Mouse (Mus musculus) urinary bladder, postnatal 36 days (tissue): Measurements from ENCODE around the gene Ppp1r8.
"Not testable (repeated sequence)": the region's sequence is repeated elsewhere in the genome, so short reads cannot be mapped to it uniquely, and the experiment has no call there.

Source experiments
- DNase-seq, 2 experiments: peaks; one replicate each; pipeline ENCODE4 v3.0.0; 2022; ENCODE audit warnings: low spot score in 2 of 2, mixed read lengths in 1 of 2

Ppp1r8 gene

DNA sequence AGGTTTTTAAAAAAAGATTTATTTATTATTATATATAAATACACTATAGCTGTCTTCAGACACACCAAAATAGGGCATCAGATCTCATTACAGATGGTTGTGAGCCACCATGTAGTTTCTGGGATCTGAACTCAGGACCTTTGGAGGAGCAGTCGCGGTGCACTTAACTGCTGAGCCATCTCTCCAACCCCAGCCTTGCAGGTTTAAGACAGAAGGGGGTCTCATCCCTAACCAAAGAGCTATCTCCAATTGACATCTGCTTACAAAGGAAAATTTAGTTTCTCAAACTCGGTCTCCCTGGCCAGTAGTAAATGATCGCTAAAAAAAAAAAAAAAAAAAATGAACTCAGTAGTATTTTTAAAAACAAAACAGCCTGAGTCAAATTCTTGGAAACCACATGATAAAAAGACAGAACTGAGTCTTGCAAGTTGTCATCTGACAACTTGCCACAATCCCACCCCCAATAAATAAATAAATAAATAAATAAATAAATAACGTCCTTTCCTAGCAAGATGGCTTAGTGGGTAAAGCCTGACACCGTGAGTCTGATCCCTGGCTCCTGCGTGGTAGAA is 36.3 kb downstream of the Ppp1r8 start:
- no peak for DNase-seq

DNA sequence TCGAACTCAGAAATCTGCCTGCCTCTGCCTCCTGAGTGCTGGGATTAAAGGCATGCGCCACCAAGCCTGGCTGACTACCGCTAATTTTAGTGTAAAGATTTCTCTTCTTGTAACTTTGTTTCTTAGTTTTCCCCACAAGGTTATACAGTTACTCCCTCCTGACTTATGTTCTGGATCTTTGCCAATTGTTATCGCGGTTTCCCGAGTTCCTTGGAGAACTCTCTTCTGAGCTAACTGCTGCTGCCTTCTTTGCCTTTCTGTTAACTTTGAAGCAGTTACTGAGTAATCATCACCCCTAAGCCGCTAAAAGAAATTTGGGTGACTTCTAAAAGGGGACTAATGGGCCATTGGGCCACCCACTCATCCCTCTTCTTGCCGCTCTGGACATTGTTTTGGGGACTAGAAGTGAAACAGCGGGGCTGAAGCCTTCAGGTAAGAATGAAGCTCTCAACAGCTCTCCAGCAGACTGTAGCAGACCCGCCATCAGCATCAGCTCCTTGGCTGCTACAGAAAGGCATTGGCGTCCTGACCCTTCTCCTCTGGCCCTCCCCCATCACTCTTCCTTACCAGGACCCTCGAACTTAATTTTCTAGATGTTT is 37.3 kb downstream of the Ppp1r8 start:
- no peak for DNase-seq

GRCm38 (mm10) chr4:132805146-132805545 is 37.8 kb downstream of the Ppp1r8 start:
- DNase-seq: no peak

- no peak for DNase-seq
These were observed 38.6 kb downstream of the Ppp1r8 start for GRCm38 (mm10) chr4:132804331-132804730.

- no peak for DNase-seq
These were observed 39.1 kb downstream of the Ppp1r8 start for GRCm38 (mm10) chr4:132803876-132804275.

DNA sequence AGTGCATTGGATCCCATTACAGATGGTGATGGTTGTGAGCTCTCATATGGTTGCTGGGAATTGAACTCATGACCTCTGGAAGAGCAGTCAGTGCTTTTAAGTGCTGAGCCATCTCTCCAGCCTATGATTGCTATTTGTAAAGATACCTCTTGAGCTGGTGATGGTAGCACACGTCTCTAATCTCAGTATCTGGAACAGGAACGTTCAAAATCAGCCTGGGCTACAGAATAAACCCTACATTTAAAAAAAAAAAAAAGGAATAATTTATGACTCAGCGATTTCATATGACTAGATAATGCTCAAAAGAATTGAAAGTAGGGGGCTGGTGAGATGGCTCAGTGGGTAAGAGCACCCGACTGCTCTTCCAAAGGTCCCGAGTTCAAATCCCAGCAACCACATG is 39.8 kb downstream of the Ppp1r8 start:
- DNase-seq: no peak

DNA sequence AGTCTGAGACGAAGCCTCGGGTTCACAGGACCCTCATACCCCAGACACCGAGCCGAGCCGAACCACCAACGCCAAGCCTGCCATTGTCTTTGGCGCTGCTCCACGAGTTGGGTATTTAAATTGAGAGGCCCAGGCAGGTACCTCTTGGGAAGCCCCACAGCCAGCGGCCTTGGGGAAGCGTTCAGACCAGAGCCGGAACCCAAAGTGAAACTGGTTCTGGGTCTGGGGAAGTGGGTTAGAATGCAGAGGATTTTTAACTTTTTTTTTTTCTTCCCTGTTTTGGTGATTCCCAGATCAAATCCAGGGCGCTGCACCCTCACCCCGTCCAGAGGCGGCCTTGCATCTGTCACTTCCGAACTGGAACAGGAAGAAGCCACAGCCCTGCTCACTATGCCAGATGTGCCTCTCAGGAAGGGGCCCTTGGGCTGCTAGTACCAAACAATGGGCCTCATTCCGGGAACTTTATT is 40.8 kb downstream of the Ppp1r8 start:
- no peak for DNase-seq

GRCm38 (mm10) chr4:132801176-132802077 is 41.5 kb downstream of the Ppp1r8 start:
- no peak for DNase-seq

GRCm38 (mm10) chr4:132799845-132800244 is 43.1 kb downstream of the Ppp1r8 start:
- no peak for DNase-seq

DNA sequence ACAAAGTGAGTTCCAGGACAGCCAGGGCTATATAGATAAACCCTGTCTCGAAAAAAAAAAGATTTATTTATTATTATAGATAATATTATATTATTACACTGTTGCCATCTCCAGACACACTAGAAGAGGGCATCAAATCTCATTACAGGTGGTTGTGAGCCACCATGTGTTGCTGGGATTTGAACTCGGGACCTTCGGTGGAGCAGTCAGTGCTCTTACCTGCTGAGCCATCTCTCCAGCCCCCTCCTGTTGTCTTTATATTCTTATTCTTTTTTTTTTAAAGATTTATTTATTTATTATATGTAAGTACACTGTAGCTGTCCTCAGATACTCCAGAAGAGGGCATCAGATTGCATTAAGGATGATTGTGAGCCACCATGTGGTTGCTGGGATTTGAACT is 44.3 kb downstream of the Ppp1r8 start:
- not testable (repeated sequence) for DNase-seq

GRCm38 (mm10) chr4:132798028-132798427 is 44.9 kb downstream of the Ppp1r8 start:
- DNase-seq: no peak

- no peak for DNase-seq
These were observed 45.5 kb downstream of the Ppp1r8 start for GRCm38 (mm10) chr4:132797461-132797860.

GRCm38 (mm10) chr4:132796196-132796886 is 46.6 kb downstream of the Ppp1r8 start, which contains the start of gene Themis2:
Themis2 (minus strand) TSS chr4:132796387.
- DNase-seq: peak; percentile 52 to 78

GRCm38 (mm10) chr4:132795171-132795570 is 47.8 kb downstream of the Ppp1r8 start:
- no peak for DNase-seq

DNA sequence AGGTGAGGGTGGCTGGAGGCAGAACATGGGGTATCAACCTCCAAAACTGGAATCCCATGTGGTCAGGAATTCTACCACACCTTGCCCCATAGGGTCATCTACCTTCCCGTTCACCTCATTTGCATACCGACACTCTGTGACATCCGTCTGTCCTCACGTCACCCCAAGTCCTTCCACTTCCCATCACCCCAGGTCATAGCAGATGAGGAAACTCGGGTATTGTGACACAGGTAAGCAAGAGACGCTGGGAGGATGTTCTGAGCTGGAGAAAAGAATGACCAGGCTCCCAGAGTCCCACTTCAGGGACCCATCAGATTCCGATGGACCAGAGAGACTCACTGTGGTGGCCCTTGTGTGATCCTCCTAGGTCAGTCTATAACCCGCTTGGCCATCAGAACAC is 48.2 kb downstream of the Ppp1r8 start:
- DNase-seq: no peak

DNA sequence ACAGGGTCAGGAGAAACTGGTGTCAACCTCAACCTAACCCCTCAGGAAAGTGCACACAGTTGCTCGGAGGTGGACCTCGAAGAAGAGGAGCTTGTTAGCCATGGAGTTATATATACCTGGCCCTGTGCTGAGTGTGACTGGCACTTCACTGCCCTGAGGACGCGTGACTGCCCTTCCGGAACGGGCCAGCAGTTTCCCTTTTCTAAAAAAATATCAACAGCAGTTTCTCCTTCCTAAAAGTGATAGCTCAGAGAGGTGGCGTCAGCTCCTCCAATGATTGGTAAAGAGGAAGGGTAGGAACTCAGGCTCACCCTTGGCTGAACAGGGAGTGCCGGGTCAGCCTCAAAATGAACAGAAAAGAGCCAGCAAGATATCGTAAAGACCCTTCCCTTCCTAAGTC is 48.9 kb downstream of the Ppp1r8 start:
- no peak for DNase-seq

DNA sequence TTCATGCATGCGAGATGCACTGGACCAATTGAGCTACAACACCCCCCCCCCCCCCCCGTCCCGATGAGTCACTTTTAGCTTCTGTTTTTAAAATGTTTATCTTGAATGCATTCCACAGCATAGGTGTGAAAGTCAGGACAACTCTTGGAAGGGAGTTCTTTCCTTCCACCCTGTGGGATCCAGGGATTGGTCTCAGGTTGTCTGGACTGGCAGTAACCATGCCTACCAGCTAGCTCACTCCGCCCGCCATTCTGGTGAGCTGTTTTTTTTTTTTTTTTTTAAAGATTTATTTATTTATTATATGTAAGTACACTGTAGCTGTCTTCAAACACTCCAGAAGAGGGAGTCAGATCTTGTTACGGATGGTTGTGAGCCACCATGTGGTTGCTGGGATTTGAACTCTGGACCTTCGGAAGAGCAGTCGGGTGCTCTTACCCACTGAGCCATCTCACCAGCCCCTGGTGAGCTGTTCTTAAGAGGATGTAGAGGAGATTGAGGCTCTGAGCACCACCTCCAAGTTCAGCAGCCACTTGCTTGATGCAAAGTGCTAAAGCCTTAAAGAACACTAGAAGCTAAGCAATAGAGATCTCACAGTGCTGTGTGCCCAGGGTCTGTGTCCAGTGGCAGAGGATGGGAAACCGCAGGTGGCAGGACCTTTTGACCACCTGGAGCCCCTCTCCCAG is 49.5 kb downstream of the Ppp1r8 start:
- DNase-seq: not testable (repeated sequence)

DNA sequence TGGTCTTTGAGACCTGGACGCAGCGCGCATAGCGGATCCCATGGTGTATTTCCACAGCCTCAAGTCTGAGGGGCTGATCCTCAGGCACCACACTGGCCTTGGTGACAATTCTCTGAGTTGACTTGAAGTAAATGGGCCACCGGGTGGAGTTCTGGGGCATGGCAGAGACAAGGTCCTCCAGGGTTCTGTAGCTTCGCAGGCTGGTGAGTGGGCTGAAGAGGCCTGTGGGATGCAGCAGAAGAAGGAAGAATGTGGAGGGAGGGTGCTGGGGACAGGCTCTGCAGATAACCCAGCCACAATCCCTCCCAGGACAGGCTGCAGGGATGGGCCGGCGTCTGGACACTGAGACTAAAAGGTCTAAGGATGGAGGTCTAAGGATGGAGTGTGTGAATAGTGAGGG is 53.2 kb downstream of the Ppp1r8 start:
- DNase-seq: no peak

GRCm38 (mm10) chr4:132785228-132785627 is 57.7 kb downstream of the Ppp1r8 start:
- no peak for DNase-seq

- DNase-seq: no peak
These were observed 59.2 kb downstream of the Ppp1r8 start for GRCm38 (mm10) chr4:132783732-132784131.

DNA sequence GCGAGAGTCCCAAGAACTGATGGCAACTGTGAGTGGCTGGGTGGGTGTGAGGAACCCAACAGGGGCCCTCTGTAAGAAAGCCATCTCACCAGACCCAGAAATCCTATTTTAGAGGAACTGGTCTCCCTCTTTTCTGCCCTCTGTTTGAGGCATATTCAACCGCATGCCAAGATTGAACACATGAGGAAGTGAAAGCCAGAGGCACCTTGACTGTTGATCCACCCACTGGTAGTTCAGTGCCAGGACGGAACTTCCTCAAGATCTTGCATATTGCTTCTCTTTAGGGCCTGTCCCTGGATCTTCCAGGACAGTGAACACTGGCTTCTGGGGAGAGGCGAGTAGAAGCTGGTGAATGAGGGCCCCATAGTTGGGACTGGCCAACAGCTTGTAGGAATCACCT is 62.7 kb downstream of the Ppp1r8 start:
- no peak for DNase-seq
